Mouse (Mus musculus): ENCODE results near the gene Gm3238.
"Not testable (repeated sequence)": the region's sequence is repeated elsewhere in the genome, so short reads cannot be mapped to it uniquely, and the experiment has no call there.

DNA sequence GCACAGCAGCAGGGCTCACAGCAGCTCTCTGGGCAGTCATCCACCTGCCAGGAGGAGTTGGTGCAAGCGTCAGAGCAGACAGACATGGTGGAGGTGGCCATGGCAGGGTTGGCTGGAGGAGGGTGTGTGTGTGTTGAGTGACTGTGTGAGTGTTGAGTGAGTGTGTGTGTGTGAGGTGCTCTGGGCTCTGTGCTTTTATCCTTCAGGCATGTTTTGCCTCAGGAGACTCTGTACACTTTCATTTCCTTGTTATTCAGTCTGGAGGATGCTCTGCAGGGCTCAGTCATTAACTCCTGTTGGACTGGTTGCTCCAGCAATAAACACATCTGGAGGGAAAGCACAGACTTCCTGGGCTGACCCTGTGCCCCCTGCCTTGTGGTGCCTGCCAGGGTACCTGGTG, 19.9 kb downstream of the Gm3238 start, which contains the start of gene Gm9736:
- TF ChIP-seq CTCF (IDR thresholded peaks at IDR 0.05; ENCODE audit: control insufficient read depth, insufficient read depth, insufficient replicate concordance, low read depth, low read length); POLR2A (IDR thresholded peaks at IDR 0.05; ENCODE audit: control insufficient read depth, low read depth, low read length): not testable (repeated sequence)

Data from testis, adult 2 months (tissue).